Mouse (Mus musculus): Measurements from ENCODE around the gene Vegfa. TPM values are rescaled to one million over a fixed set of nuclear protein-coding genes. Genes with fewer than 3 reads are reported as not detected.
A peak's percentile ranks its signal among the peaks of the same experiment; 100 is the strongest.

Gene Vegfa
- polyA plus RNA-seq, 1 experiment from 2014 or later, result 6.8 TPM

GRCm38 (mm10) chr17:46028210-46029051, 3.7 kb downstream of the Vegfa start:
- peak overlapping the region; percentile 80; the same call in 1 of the 2 replicates for H3K27ac ChIP-seq (ENCODE audit: low read length)
- peaks cover 31% of the 10 kb centered on the region for H3K36me3 ChIP-seq (ENCODE audit: control insufficient read depth, insufficient read depth, low read length)
- peaks cover 42% of the 10 kb centered on the region for H3K4me1 ChIP-seq (ENCODE audit: control insufficient read depth, insufficient read depth, low read length)
- no peaks in the 10 kb centered on the region for H3K9me3 ChIP-seq (ENCODE audit: control insufficient read depth, low read depth, low read length)
- H3K9ac ChIP-seq (replicated peaks; ENCODE audit: low read depth, low read length), result peak overlapping the region; percentile 99
- no peaks in the 10 kb centered on the region for H3K27me3 ChIP-seq (ENCODE audit: control insufficient read depth, insufficient read depth, low read length)
- peak overlapping the region; percentile 83 for H3K4me2 ChIP-seq (replicated peaks; ENCODE audit: low read depth, low read length)
- peak overlapping the region; percentile 95 for H3K4me3 ChIP-seq (ENCODE audit: low read depth, low read length)
- ATAC-seq (ENCODE audit: insufficient number of reproducible peaks, insufficient read depth, low FRiP score, low read depth), result no peak
- WGBS, result 20% methylated on average over 15 of the region's 15 CpGs

GRCm38 (mm10) chr17:46027066-46027917, 4.9 kb downstream of the Vegfa start:
- no peak overlapping the region for H3K9ac ChIP-seq (replicated peaks; ENCODE audit: low read depth, low read length)
- peak overlapping the region; percentile 83 for H3K4me2 ChIP-seq (replicated peaks; ENCODE audit: low read depth, low read length)
- WGBS, result 11% methylated on average over 16 of the region's 16 CpGs
- H3K4me1 ChIP-seq (ENCODE audit: control insufficient read depth, insufficient read depth, low read length), result peaks cover 36% of the 10 kb centered on the region
- H3K27ac ChIP-seq (ENCODE audit: low read length), result peak overlapping the region; percentile 80
- peak; percentile 23; the same call in 1 of the 2 replicates for ATAC-seq (ENCODE audit: insufficient number of reproducible peaks, insufficient read depth, low FRiP score, low read depth)
- peaks cover 43% of the 10 kb centered on the region for H3K36me3 ChIP-seq (ENCODE audit: control insufficient read depth, insufficient read depth, low read length)
- H3K9me3 ChIP-seq (ENCODE audit: control insufficient read depth, low read depth, low read length), result no peaks in the 10 kb centered on the region
- no peaks in the 10 kb centered on the region for H3K27me3 ChIP-seq (ENCODE audit: control insufficient read depth, insufficient read depth, low read length)
- peak overlapping the region; percentile 95 for H3K4me3 ChIP-seq (ENCODE audit: low read depth, low read length)

DNA sequence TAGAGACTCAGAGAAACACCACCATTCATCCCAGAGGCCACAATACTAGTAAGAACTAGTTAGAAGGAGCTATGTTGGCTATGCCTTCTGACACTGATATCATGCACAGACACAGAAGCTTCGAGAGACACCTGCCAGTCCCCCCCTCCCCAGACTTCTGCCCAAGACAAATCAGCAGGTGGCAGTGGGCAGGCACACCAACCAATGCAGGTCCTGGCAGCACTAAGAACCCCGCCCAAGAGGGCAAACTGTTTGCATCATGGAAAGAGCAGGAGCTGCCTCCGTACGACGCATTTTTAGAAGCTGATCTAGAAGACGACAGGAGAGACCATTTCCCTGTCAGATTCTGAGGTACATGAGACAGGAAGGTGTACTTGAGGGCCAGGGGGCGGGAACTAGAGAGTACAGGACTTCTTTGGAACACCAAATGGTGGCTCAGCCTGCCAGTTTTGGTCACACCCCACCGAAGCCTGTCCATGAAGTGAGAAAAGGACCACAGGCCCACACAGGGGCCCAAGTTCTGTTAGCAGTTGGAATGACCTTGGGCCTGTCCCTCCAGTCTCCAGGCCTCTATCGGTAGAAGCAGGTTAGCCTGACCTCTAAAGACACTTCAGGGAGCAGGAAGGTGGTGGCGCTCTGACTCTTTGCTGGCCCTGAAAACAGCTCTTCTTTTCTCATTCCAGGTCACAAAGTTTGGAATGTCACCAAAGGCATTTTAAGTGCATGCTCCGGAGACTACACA, 6.1 kb downstream of the Vegfa start:
- H3K4me2 ChIP-seq (replicated peaks; ENCODE audit: low read depth, low read length), result peak overlapping the region; percentile 83; the same call in 1 of the 2 replicates
- H3K9ac ChIP-seq (replicated peaks; ENCODE audit: low read depth, low read length), result no peak overlapping the region
- no peaks in the 10 kb centered on the region for H3K9me3 ChIP-seq (ENCODE audit: control insufficient read depth, low read depth, low read length)
- peaks cover 54% of the 10 kb centered on the region for H3K36me3 ChIP-seq (ENCODE audit: control insufficient read depth, insufficient read depth, low read length)
- no peak overlapping the region; the same call in 1 of the 2 replicates for H3K27ac ChIP-seq (ENCODE audit: low read length)
- no peak for ATAC-seq (ENCODE audit: insufficient number of reproducible peaks, insufficient read depth, low FRiP score, low read depth)
- H3K4me3 ChIP-seq (ENCODE audit: low read depth, low read length), result no peak overlapping the region
- H3K4me1 ChIP-seq (ENCODE audit: control insufficient read depth, insufficient read depth, low read length), result peaks cover 36% of the 10 kb centered on the region
- 69% methylated on average over 11 of the region's 11 CpGs for WGBS
- H3K27me3 ChIP-seq (ENCODE audit: control insufficient read depth, insufficient read depth, low read length), result no peaks in the 10 kb centered on the region

DNA sequence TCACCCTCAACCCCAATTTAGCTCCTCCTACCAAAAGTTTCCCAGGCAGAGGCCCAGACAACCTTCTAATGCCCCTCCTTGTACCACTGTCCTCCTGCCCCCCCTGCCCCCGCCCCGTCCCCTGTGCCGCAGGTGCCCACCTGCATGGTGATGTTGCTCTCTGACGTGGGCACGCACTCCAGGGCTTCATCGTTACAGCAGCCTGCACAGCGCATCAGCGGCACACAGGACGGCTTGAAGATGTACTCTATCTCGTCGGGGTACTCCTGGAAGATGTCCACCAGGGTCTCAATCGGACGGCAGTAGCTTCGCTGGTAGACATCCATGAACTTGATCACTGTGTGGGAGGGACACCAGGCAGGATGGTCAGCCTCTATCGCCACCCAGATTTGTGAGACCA, 7.0 kb downstream of the Vegfa start:
- H3K4me1 ChIP-seq (ENCODE audit: control insufficient read depth, insufficient read depth, low read length), result peaks cover 36% of the 10 kb centered on the region
- no peak overlapping the region for H3K4me2 ChIP-seq (replicated peaks; ENCODE audit: low read depth, low read length)
- no peaks in the 10 kb centered on the region for H3K9me3 ChIP-seq (ENCODE audit: control insufficient read depth, low read depth, low read length)
- H3K36me3 ChIP-seq (ENCODE audit: control insufficient read depth, insufficient read depth, low read length), result peaks cover 63% of the 10 kb centered on the region
- no peak for ATAC-seq (ENCODE audit: insufficient number of reproducible peaks, insufficient read depth, low FRiP score, low read depth)
- no peaks in the 10 kb centered on the region for H3K27me3 ChIP-seq (ENCODE audit: control insufficient read depth, insufficient read depth, low read length)
- H3K9ac ChIP-seq (replicated peaks; ENCODE audit: low read depth, low read length), result no peak overlapping the region; the same call in 1 of the 2 replicates
- 92% methylated on average over 15 of the region's 15 CpGs for WGBS
- no peak overlapping the region for H3K27ac ChIP-seq (ENCODE audit: low read length)
- no peak overlapping the region for H3K4me3 ChIP-seq (ENCODE audit: low read depth, low read length)

- Histone ChIP-seq H3K4me2 (replicated peaks; ENCODE audit: low read depth, low read length) (no peak overlapping the region), H3K27me3 (ENCODE audit: control insufficient read depth, insufficient read depth, low read length) (no peaks in the 10 kb centered on the region), H3K9me3 (ENCODE audit: control insufficient read depth, low read depth, low read length) (no peaks in the 10 kb centered on the region), H3K4me1 (ENCODE audit: control insufficient read depth, insufficient read depth, low read length) (peaks cover 31% of the 10 kb centered on the region), H3K36me3 (ENCODE audit: control insufficient read depth, insufficient read depth, low read length) (peaks cover 73% of the 10 kb centered on the region), H3K27ac (ENCODE audit: low read length) (no peak overlapping the region), H3K4me3 (ENCODE audit: low read depth, low read length) (no peak overlapping the region), H3K9ac (replicated peaks; ENCODE audit: low read depth, low read length) (no peak overlapping the region)
- no peak for ATAC-seq (ENCODE audit: insufficient number of reproducible peaks, insufficient read depth, low FRiP score, low read depth)
- WGBS, result 87% methylated on average over 5 of the region's 5 CpGs
These were observed 8.0 kb downstream of the Vegfa start for GRCm38 (mm10) chr17:46024192-46024591.

GRCm38 (mm10) chr17:46023572-46023971, 8.6 kb downstream of the Vegfa start:
- Histone ChIP-seq H3K4me3 (ENCODE audit: low read depth, low read length) (no peak overlapping the region), H3K4me1 (ENCODE audit: control insufficient read depth, insufficient read depth, low read length) (peaks cover 25% of the 10 kb centered on the region), H3K4me2 (replicated peaks; ENCODE audit: low read depth, low read length) (no peak overlapping the region), H3K9ac (replicated peaks; ENCODE audit: low read depth, low read length) (no peak overlapping the region), H3K27me3 (ENCODE audit: control insufficient read depth, insufficient read depth, low read length) (no peaks in the 10 kb centered on the region), H3K36me3 (ENCODE audit: control insufficient read depth, insufficient read depth, low read length) (peaks cover 79% of the 10 kb centered on the region), H3K9me3 (ENCODE audit: control insufficient read depth, low read depth, low read length) (no peaks in the 10 kb centered on the region), H3K27ac (ENCODE audit: low read length) (no peak overlapping the region)
- no peak for ATAC-seq (ENCODE audit: insufficient number of reproducible peaks, insufficient read depth, low FRiP score, low read depth)
- WGBS, result 95% methylated on average over 8 of the region's 8 CpGs

DNA sequence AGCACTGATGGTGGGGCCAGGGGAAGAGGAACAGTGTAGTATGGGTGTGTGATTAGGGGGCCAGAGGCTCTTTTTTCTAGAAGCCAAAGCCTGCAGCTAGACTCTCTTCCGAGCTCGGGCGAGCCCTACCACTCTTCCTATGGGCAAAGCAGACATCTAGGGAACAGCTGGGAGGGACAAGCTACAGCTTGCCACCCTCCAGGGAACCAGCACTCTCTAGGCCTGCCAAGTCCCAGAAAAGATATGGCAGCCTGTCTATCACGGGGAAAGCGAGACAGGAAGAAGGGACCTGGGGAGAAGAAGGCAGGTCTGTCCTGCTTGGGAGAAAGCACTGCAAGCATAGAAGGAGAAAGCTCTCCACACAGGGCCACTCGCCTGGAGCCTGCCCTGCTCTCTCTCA, 9.2 kb downstream of the Vegfa start:
- Histone ChIP-seq H3K4me3 (ENCODE audit: low read depth, low read length) (no peak overlapping the region), H3K27me3 (ENCODE audit: control insufficient read depth, insufficient read depth, low read length) (no peaks in the 10 kb centered on the region), H3K4me2 (replicated peaks; ENCODE audit: low read depth, low read length) (no peak overlapping the region), H3K36me3 (ENCODE audit: control insufficient read depth, insufficient read depth, low read length) (peaks cover 86% of the 10 kb centered on the region), H3K4me1 (ENCODE audit: control insufficient read depth, insufficient read depth, low read length) (peaks cover 20% of the 10 kb centered on the region), H3K9me3 (ENCODE audit: control insufficient read depth, low read depth, low read length) (no peaks in the 10 kb centered on the region), H3K27ac (ENCODE audit: low read length) (no peak overlapping the region), H3K9ac (replicated peaks; ENCODE audit: low read depth, low read length) (no peak overlapping the region)
- 80% methylated on average over 6 of the region's 6 CpGs for WGBS
- no peak for ATAC-seq (ENCODE audit: insufficient number of reproducible peaks, insufficient read depth, low FRiP score, low read depth)

GRCm38 (mm10) chr17:46022427-46022826, 9.7 kb downstream of the Vegfa start:
- no peak for ATAC-seq (ENCODE audit: insufficient number of reproducible peaks, insufficient read depth, low FRiP score, low read depth)
- no peaks in the 10 kb centered on the region for H3K9me3 ChIP-seq (ENCODE audit: control insufficient read depth, low read depth, low read length)
- no peak overlapping the region for H3K27ac ChIP-seq (ENCODE audit: low read length)
- WGBS, result 90% methylated on average over 4 of the region's 4 CpGs
- no peak overlapping the region for H3K9ac ChIP-seq (replicated peaks; ENCODE audit: low read depth, low read length)
- peaks cover 15% of the 10 kb centered on the region for H3K4me1 ChIP-seq (ENCODE audit: control insufficient read depth, insufficient read depth, low read length)
- H3K4me2 ChIP-seq (replicated peaks; ENCODE audit: low read depth, low read length), result no peak overlapping the region
- H3K4me3 ChIP-seq (ENCODE audit: low read depth, low read length), result no peak overlapping the region
- H3K36me3 ChIP-seq (ENCODE audit: control insufficient read depth, insufficient read depth, low read length), result peaks cover 89% of the 10 kb centered on the region
- H3K27me3 ChIP-seq (ENCODE audit: control insufficient read depth, insufficient read depth, low read length), result no peaks in the 10 kb centered on the region

All from stomach, embryonic 14.5 days (tissue).